Mouse (Mus musculus) limb, embryonic 14.5 days (tissue): ENCODE measurements around the gene Camta1. TPM values are rescaled to one million over a fixed set of nuclear protein-coding genes. Genes with fewer than 3 reads are reported as not detected.

Source experiments
- ATAC-seq: fragments of 200-750 bp; cut with Nextera tagmentation; 2 replicates; pipeline ENCODE4 v1.8.0; 2017; ENCODE audit warnings: low read depth, moderate number of reproducible peaks, moderate TSS enrichment; ENCODE audit not compliant: low FRiP score
- DNase-seq: peaks from one replicate; pipeline ENCODE4 v3.0.0-alpha.2; 2015; ENCODE audit warnings: low spot score
- H3K27ac ChIP-seq: fragments of 300-500 bp; sonication (generic); replicated peaks from 2 replicates; pipeline ENCODE4 v1.5.1; 2014; ENCODE audit warnings: low read depth, mild to moderate bottlenecking, low read length, moderate library complexity, mixed read lengths
- H3K27me3 ChIP-seq: fragments of 300-500 bp; sonication (generic); 2 replicates; pipeline ENCODE4 v1.6.1; 2014; ENCODE audit warnings: low read length, mixed read lengths; ENCODE audit not compliant: control insufficient read depth, insufficient read depth
- H3K36me3 ChIP-seq: fragments of 300-500 bp; sonication (generic); 2 replicates; pipeline ENCODE4 v1.6.1; 2014; ENCODE audit warnings: mild to moderate bottlenecking, low read length, moderate library complexity, mixed read lengths; ENCODE audit not compliant: control insufficient read depth, insufficient read depth
- H3K4me1 ChIP-seq: fragments of 300-500 bp; sonication (generic); 2 replicates; pipeline ENCODE4 v1.6.1; 2014; ENCODE audit warnings: antibody characterized with exemption, low read length, mixed read lengths; ENCODE audit not compliant: control insufficient read depth, insufficient read depth
- H3K4me2 ChIP-seq: fragments of 300-500 bp; sonication (generic); replicated peaks from 2 replicates; pipeline ENCODE4 v1.6.1; 2014; ENCODE audit warnings: low read depth, mild to moderate bottlenecking, low read length, moderate library complexity; ENCODE audit not compliant: severe bottlenecking
- H3K4me3 ChIP-seq: fragments of 300-500 bp; sonication (generic); replicated peaks from 2 replicates; pipeline ENCODE4 v1.5.1; 2014; ENCODE audit warnings: low read length
- H3K9ac ChIP-seq: fragments of 300-500 bp; sonication (generic); 2 replicates; pipeline ENCODE4 v1.6.1; 2014; ENCODE audit warnings: mild to moderate bottlenecking, low read depth, low read length, moderate library complexity; ENCODE audit not compliant: severe bottlenecking
- H3K9me3 ChIP-seq: fragments of 300-500 bp; sonication (generic); 2 replicates; pipeline ENCODE4 v1.6.1; 2016; ENCODE audit warnings: low read length; ENCODE audit not compliant: control insufficient read depth
- POLR2A ChIP-seq: fragments of 200-500 bp; IDR thresholded peaks from 2 replicates; pipeline ENCODE4 v1.8.0; 2012; ENCODE audit warnings: inconsistent platforms, mild to moderate bottlenecking, moderate library complexity, borderline replicate concordance; ENCODE audit not compliant: insufficient read depth, insufficient read length; ENCODE audit errors: extremely low read depth
- WGBS: fragments of 180-500 bp; shearing (Covaris S2); extraction: QIAGEN DNeasy Blood & Tissue Kit; methylation state at CpG from one replicate; pipeline ENCODE4 v1.1.7; 2014; 5-methylcytosine and 5-hydroxymethylcytosine counted together
- polyA plus RNA-seq, 2 experiments: library from polyadenylated mRNA; depleted of rRNA in 1 of 2; stranded (reverse) in 1 of 2; unstranded in 1 of 2; fragments of >200 nt; fragmentation: Nextera tagmentation in 1 of 2; extraction: Ambion mirVana in 1 of 2; gene quantifications; 2 replicates each; pipeline versions ENCODE4 v1.2.1 to v1.2.3; 2012 to 2014

Gene Camta1
- polyA plus RNA-seq, 2 experiments: 28.6 to 78.8 TPM

DNA sequence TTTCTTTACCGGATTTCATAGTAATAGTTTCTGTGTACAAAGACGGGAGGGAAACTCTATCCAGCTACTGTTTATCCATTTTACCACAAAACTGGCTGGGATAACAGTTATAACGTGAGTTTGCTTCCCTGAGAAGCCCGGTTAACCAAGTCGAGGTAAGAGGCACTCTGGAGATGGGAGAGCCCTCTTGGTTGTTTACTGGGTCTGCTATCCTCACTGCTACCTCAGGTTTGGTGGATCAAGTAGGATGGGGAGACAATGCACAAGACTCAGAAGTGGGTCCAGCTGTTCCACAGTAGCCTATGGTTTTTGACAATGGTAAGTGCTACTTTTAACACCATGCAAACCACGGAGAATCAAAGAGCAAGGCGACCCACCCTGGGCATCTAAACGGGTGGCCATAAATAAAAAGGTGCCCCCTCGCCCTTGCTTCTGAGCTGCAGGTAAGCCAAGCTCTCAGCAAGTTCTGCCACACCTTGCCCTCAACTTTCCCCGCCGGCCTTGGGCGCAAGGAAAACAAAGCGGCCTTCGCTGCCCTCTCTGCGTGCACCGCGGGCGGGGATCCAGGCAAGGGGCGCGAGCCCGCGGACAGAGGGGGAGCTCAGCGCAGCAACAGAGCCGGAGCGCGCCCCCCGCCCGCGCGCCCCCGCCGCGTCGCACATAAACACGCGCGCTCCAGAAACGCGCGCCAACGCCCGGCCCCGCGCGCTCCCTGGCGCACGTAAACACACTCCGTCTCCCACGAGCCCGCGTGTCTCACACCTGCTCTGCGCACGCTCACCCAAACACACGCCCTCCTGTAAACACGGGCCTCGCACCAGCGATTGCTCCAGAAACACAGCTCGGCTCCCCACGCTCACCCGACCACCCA lies 754.3 kb downstream of the Camta1 start:
- no peak for ATAC-seq

GRCm38 (mm10) chr4:151106468-151106867 lies 755.2 kb downstream of the Camta1 start:
- Histone ChIP-seq H3K27me3 (peaks cover 13% of the 10 kb centered on the region), H3K9me3 (no peaks in the 10 kb centered on the region), H3K4me2 (no peak overlapping the region; the same call in 1 of the 2 replicates), H3K36me3 (no peaks in the 10 kb centered on the region), H3K27ac (no peak overlapping the region), H3K4me1 (no peaks in the 10 kb centered on the region), H3K9ac (no peak overlapping the region), H3K4me3 (no peak overlapping the region)
- no peak for DNase-seq
- no peak for TF ChIP-seq POLR2A
- 48% methylated on average over 10 of the region's 10 CpGs for WGBS
- ATAC-seq: no peak

More for the DNA sequence above, 754.3 kb downstream of the Camta1 start:
- H3K36me3 ChIP-seq: no peaks in the 10 kb centered on the region
- H3K27ac ChIP-seq: no peak overlapping the region
- peak overlapping the region; percentile 100 for H3K4me2 ChIP-seq
- H3K4me1 ChIP-seq: no peaks in the 10 kb centered on the region
- H3K4me3 ChIP-seq: peak overlapping the region; percentile 68
- 4% methylated on average over 45 of the region's 60 CpGs for WGBS
- no peak for TF ChIP-seq POLR2A
- no peak for DNase-seq
- peaks cover 13% of the 10 kb centered on the region for H3K27me3 ChIP-seq
- H3K9ac ChIP-seq: peak overlapping the region; percentile 65
- no peaks in the 10 kb centered on the region for H3K9me3 ChIP-seq

- TF ChIP-seq POLR2A: no peak
- H3K9ac ChIP-seq: no peak overlapping the region
- H3K4me2 ChIP-seq: no peak overlapping the region
- H3K36me3 ChIP-seq: no peaks in the 10 kb centered on the region
- no peaks in the 10 kb centered on the region for H3K4me1 ChIP-seq
- no peak overlapping the region for H3K27ac ChIP-seq
- no peak for ATAC-seq
- no peak overlapping the region for H3K4me3 ChIP-seq
- DNase-seq: no peak
- peaks cover 13% of the 10 kb centered on the region for H3K27me3 ChIP-seq
- no peaks in the 10 kb centered on the region for H3K9me3 ChIP-seq
- 59% methylated on average over 6 of the region's 6 CpGs for WGBS
These were observed 755.8 kb downstream of the Camta1 start for GRCm38 (mm10) chr4:151105886-151106285.

DNA sequence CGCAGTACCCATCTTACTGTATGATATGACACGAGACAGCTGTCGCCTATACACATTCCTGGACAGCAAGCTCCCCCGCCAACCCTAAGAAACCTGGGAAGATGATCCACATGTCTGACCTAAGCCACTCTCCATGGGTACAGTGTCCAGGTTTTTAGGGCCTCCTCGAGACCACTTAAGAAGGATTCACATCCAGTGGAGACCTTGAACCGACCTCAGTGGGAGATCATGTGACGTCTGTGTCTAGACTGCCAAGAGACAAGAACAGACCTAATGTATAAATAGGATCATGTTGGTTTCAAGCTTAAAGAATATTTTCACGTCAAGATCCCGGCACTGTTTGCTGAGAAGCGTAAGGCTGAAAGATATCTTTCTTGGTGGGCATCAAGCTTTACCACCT lies 757.5 kb downstream of the Camta1 start:
- 87% methylated on average over 10 of the region's 10 CpGs for WGBS
- DNase-seq (no peak), ATAC-seq (no peak)
- no peak overlapping the region for H3K4me3 ChIP-seq
- H3K36me3 ChIP-seq: no peaks in the 10 kb centered on the region
- H3K27ac ChIP-seq: no peak overlapping the region
- H3K27me3 ChIP-seq: peaks cover 13% of the 10 kb centered on the region
- H3K9me3 ChIP-seq: no peaks in the 10 kb centered on the region
- no peak overlapping the region for H3K4me2 ChIP-seq
- no peak for TF ChIP-seq POLR2A
- no peaks in the 10 kb centered on the region for H3K4me1 ChIP-seq
- H3K9ac ChIP-seq: no peak overlapping the region

- Histone ChIP-seq H3K4me1 (no peaks in the 10 kb centered on the region), H3K27ac (no peak overlapping the region), H3K9ac (no peak overlapping the region), H3K4me3 (no peak overlapping the region), H3K4me2 (no peak overlapping the region), H3K27me3 (peaks cover 13% of the 10 kb centered on the region), H3K9me3 (no peaks in the 10 kb centered on the region), H3K36me3 (no peaks in the 10 kb centered on the region)
- TF ChIP-seq POLR2A: no peak
- ATAC-seq (no peak), DNase-seq (no peak)
- 85% methylated on average over 11 of the region's 11 CpGs for WGBS
These were observed 758.0 kb downstream of the Camta1 start for GRCm38 (mm10) chr4:151103646-151104045.
